Mouse (Mus musculus) cerebellum, adult 11-12 months (tissue): ENCODE data around the gene Scn3a.
"Not testable (repeated sequence)": the region's sequence is repeated elsewhere in the genome, so short reads cannot be mapped to it uniquely, and the experiment has no call there.

Experiments used
- DNase-seq: peaks from one replicate; pipeline ENCODE4 v3.0.0; 2022

Scn3a gene

GRCm38 (mm10) chr2:65481007-65481672 lies 86.3 kb downstream of the Scn3a start:
- no peak for DNase-seq

DNA sequence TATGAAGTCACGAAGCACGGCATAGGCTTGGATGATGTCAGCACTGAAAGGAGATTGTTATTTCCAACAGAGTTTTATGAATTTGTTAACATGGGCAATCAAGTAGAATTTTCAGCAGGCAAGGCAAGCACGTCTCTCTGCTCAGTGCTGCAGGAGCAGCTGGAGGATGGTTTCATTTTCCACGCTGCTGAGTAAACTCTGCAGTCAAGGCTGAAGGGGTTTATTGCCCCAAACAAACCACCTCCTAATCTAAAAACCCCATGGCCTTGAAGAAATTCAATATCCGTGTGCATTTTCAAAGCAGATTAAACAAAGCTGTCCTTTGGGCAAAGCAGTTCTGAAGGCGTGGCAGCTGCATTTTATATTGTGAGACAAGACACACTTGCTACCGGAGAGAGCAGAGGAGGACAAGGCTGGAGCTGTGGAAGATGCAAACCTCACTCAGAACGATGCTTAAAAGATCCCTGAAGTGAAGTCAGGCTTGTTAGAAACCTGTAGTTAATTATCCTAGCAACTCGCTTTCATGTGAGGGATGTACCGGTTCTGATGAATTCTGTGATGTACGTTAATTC lies 96.0 kb downstream of the Scn3a start:
- no peak for DNase-seq

DNA sequence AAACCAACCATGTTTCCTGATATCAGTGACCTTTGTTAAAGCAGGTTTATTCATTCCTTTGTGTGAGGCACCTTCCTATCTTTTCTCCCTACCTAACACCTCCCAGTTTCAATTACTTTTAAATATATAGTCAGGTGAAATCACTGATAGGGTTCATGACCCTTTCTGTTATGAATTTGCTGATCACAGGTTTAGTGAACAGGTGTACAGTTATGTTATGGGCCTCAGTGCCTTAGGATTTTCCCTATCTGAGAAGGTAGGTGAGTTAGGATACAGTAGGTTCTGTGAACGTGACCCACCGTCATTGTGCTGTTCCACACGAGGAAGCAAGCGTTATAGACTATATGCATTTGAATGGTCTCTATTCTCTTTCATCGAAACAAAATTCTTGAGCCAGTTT lies 101.7 kb downstream of the Scn3a start:
- no peak for DNase-seq

GRCm38 (mm10) chr2:65453763-65454162 lies 113.7 kb downstream of the Scn3a start:
- DNase-seq: no peak

- not testable (repeated sequence) for DNase-seq
Measured at GRCm38 (mm10) chr2:65451401-65452078, 115.9 kb downstream of the Scn3a start.

DNA sequence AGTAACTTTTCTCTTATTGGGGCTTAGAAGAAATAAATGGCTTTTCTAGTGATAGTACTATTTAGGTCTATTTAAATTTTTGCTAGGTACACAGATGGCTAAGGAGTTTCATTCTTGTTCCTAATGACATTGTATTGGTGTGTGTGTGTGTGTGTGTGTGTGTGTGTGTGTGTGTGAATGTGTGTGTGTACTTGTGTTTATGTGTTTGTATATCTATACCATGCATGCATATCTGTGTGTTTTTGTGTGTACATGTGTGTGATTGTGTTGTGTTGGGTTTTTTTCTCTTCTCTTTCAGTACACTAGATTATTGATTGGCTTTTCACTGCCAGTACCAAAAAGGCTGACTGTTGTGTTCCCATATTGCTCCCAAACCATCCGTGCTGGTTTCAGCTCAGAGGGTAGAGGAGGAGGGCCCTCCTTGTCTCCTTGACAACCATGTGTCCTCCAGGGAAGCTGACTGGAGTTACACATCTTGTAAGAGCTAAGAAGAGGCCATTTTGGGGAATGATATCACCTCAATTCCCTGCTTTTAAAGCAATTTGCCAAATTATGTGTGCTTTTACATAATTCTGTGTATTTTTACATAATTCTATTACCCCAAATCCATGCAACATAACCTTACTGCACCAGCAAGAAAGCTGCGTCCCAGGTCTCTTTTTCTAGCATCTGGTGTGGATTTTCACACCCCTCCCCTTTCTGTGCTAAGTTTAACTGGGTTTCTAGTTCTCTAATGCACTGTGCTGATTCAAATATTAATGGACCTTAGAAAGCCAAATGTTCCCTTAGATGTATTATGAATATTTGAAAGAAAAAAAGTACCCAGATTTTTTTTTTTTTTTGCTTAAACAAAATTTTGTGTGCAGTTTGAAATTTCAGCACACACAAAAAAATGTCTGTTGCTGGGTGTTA lies 116.7 kb downstream of the Scn3a start:
- no peak for DNase-seq

DNA sequence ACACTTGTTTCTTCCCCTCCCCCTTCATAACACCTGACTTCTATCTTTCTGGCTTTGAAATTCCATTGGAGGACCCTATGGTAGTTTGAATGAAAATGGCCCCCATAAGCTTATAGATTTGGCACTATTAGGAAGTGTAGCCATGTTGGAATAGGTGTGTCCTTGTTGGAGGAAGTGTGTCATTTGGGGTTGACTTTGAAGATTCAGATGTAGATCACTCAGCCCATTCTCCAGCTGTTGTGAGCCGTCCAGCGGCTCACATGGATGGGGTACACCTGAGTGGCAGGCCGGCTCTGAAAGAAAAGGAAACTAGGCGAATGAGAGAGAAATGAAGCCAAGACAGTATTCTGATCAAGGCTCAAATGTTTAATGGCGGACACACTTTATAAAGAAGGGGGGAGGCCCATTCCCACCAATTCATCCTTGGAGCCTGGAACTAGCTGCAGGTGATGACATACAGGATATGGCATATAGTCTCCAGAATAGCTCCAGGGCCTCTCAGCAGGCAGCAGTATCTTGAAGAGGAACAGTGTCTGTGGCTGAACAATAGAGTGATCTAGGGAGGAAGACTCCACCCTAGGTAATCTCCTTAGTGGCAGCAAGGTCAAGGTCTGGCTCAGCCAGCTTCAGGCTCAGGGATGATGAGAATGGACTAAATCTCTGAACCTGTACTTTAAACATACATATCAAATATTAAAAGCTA lies 118.2 kb downstream of the Scn3a start:
- DNase-seq: no peak

GRCm38 (mm10) chr2:65443082-65443481 lies 124.3 kb downstream of the Scn3a start:
- DNase-seq: no peak

- DNase-seq: no peak
Measured at GRCm38 (mm10) chr2:65441566-65441965, 125.9 kb downstream of the Scn3a start.

DNA sequence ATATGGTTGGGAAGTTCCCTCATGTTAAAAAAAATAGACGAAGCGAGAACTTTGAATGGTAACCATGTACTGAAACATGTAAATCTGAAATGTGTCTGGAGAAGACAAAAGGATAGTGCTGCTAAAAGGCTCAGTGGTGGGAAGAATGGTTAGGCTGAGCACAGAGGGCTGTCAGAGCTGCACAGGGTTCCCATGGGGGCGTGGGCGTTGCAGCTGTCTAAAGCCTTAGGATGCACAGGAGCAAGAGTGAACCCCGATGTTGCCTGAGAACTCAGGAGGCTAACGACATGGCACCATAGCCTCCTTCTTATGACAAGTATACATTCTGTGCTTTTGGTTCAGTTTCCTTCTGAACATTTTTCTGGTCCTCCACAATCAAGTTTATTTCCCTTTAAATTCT lies 126.3 kb downstream of the Scn3a start:
- DNase-seq: no peak

DNA sequence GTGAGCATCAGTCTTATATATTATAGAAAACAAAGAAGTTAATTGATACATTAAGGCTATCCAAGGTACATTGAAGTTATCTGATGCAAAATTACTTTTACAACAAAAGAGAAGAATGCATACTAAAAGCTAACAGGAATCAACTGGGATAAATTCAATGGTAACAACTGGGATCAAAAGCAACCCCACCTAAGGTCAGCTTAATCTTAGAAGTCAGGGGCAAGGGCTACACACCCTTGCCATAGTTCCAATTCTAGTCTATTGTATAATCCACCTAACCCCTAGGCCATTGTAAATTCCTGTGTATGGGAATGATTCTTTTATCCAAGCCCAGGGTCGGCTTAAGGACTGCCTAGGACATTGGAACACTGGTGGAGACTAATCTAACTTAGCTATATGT lies 130.5 kb downstream of the Scn3a start:
- DNase-seq: no peak

DNA sequence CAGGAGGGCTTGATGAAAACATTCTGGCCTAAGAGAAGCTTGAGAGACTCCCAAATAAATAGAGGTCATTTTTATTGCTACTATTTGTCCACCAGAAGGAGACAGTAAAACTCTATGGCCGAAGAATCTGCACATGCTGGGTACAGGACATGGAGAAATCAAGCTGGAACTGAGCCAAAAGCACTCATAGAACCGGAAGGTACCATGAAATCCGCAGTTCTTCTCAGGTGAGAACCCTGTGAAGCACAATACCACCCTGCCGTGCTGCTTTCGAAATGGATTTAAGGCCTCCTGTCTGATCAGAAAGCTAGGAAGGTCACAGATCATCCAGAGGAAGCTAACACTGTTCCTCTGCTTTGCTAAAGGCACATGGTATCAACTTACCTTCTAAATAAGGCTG lies 143.9 kb downstream of the Scn3a start:
- no peak for DNase-seq

GRCm38 (mm10) chr2:65421259-65422255 lies 145.9 kb downstream of the Scn3a start:
- no peak for DNase-seq

DNA sequence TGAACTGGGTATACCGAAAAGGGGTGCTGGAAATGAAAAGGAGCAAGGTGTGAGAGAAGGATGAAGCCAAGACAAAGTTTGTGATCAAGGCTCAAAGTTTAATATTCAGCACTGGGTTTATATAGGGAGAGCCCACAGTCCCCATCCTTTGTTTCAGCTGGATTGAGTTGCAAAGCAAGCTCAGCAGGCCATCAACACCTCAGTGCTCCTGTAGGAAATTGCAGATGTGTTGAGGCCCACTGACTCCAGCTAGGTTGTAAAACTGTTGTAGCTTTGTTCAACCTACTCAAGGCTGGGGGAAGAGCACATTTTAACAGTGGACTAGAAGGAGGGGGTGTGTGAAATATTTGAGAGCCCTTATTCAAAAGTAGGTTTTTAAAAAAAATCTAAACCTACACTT lies 148.8 kb downstream of the Scn3a start:
- no peak for DNase-seq

DNA sequence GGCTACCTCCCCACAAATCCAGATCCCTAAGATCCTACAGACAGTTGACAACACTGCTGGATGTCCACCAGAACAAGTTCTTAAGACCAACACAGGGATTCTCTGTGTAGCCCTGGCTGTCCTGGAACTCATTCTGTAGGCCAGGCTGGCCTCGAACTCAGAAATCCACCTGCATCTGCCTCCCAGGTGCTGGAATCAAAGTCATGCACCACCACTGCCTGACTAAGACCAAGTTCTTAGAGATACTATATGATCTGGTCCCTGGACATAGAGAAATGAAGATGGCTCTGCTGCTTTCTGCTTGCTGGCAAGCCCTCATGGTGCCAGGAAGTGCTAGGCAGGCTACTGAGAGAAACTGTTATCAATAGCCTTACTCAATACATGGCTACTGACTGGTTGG lies 150.9 kb downstream of the Scn3a start:
- DNase-seq: no peak

GRCm38 (mm10) chr2:65415294-65415693 lies 152.1 kb downstream of the Scn3a start:
- DNase-seq: no peak

GRCm38 (mm10) chr2:65414806-65415281 lies 152.6 kb downstream of the Scn3a start:
- DNase-seq: peak; percentile 5

GRCm38 (mm10) chr2:65414237-65414636 lies 153.2 kb downstream of the Scn3a start:
- no peak for DNase-seq

DNA sequence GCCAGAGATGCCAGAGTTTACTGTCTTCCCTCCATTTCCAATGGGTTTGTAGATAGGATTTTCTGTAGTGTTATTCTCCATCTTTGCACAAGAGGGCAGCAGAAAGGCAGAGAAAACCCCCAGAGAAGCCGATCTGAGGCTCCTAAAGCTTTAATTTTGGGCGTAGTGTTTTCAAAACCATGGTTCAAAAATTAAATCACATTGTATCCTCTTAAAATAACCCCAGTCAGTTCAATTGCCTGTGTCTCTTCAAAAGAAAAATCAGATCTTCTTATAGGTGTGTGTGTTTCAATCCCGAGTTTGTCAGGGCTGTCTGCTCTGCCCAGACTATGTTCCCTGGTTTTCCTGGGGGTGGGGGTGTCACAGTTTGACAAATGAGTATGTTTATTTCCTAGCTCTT lies 153.7 kb downstream of the Scn3a start:
- DNase-seq: no peak
